Mouse (Mus musculus) gastrocnemius, adult 18-20 months (tissue): ENCODE measurements around the gene Hkdc1. TPM values are rescaled to one million over a fixed set of nuclear protein-coding genes. Genes with fewer than 3 reads are reported as not detected.
"Not testable (repeated sequence)": the region's sequence is repeated elsewhere in the genome, so short reads cannot be mapped to it uniquely, and the experiment has no call there.

ENCODE experiments used
- DNase-seq: peaks from one replicate; pipeline ENCODE4 v3.0.0; 2021; ENCODE audit warnings: low spot score
- long read RNA-seq, 2 experiments: library from polyadenylated mRNA; stranded (forward); transcript quantifications; one replicate each; pipeline ENCODE4 v2.0.0; 2021
- total RNA-seq, 2 experiments: library from RNA; stranded (reverse); gene quantifications; 2 replicates each; pipeline ENCODE4 v1.2.3; 2021

Gene Hkdc1
- not detected for total RNA-seq
- long read RNA-seq, experiment 1: 0 reads
- long read RNA-seq, experiment 2: 0 reads

- DNase-seq: no peak
Measured at GRCm38 (mm10) chr10:62422255-62422654, at the start of gene Hkdc1. Hkdc1 (minus strand) TSS chr10:62422491.

GRCm38 (mm10) chr10:62471105-62471504 is 48.8 kb upstream of the Hkdc1 start:
- DNase-seq: no peak

- DNase-seq: no peak
Measured at GRCm38 (mm10) chr10:62469736-62470135, 47.4 kb upstream of the Hkdc1 start.

GRCm38 (mm10) chr10:62461321-62461720 is 39.0 kb upstream of the Hkdc1 start:
- no peak for DNase-seq

GRCm38 (mm10) chr10:62452001-62452400 is 29.7 kb upstream of the Hkdc1 start:
- not testable (repeated sequence) for DNase-seq

- DNase-seq: no peak
Measured at GRCm38 (mm10) chr10:62450280-62450640, 28.0 kb upstream of the Hkdc1 start.

- peak; percentile 92 for DNase-seq
Measured at GRCm38 (mm10) chr10:62449364-62450279, 27.3 kb upstream of the Hkdc1 start, which contains the start of the genes 4930507D05Rik and Supv3l1. 4930507D05Rik (plus strand) TSS chr10:62449489. Supv3l1 (minus strand) TSS chr10:62449738.

GRCm38 (mm10) chr10:62430427-62430826 is 8.1 kb upstream of the Hkdc1 start:
- DNase-seq: no peak

- no peak for DNase-seq
Measured at GRCm38 (mm10) chr10:62425081-62425871, 3.0 kb upstream of the Hkdc1 start.

GRCm38 (mm10) chr10:62421127-62421526 is 1.2 kb downstream of the Hkdc1 start:
- DNase-seq: no peak

GRCm38 (mm10) chr10:62420399-62420798 is 1.9 kb downstream of the Hkdc1 start:
- DNase-seq: no peak

GRCm38 (mm10) chr10:62419422-62419821 is 2.9 kb downstream of the Hkdc1 start:
- no peak for DNase-seq

GRCm38 (mm10) chr10:62418831-62419356 is 3.4 kb downstream of the Hkdc1 start:
- DNase-seq: no peak

GRCm38 (mm10) chr10:62413606-62413982 is 8.7 kb downstream of the Hkdc1 start:
- no peak for DNase-seq

GRCm38 (mm10) chr10:62412906-62413605 is 9.2 kb downstream of the Hkdc1 start:
- no peak for DNase-seq

- DNase-seq: no peak
Measured at GRCm38 (mm10) chr10:62411431-62412410, 10.6 kb downstream of the Hkdc1 start.

- peak; percentile 53 for DNase-seq
Measured at GRCm38 (mm10) chr10:62410943-62411342, 11.3 kb downstream of the Hkdc1 start.

- peak; percentile 19 for DNase-seq
Measured at GRCm38 (mm10) chr10:62404901-62405300, 17.4 kb downstream of the Hkdc1 start.

GRCm38 (mm10) chr10:62401641-62402111 is 20.6 kb downstream of the Hkdc1 start:
- peak; percentile 20 for DNase-seq

- no peak for DNase-seq
Measured at GRCm38 (mm10) chr10:62383011-62383410, 39.3 kb downstream of the Hkdc1 start.
